Mouse (Mus musculus) frontal cortex, postnatal 25 days (tissue): ENCODE measurements around the gene Lce3a.
A peak's percentile ranks its signal among the peaks of the same experiment; 100 is the strongest.

Source experiments
- DNase-seq, 2 experiments: peaks; one replicate each; pipeline ENCODE4 v3.0.0; 2022; ENCODE audit warnings: low spot score in 2 of 2

The Lce3a gene

DNA sequence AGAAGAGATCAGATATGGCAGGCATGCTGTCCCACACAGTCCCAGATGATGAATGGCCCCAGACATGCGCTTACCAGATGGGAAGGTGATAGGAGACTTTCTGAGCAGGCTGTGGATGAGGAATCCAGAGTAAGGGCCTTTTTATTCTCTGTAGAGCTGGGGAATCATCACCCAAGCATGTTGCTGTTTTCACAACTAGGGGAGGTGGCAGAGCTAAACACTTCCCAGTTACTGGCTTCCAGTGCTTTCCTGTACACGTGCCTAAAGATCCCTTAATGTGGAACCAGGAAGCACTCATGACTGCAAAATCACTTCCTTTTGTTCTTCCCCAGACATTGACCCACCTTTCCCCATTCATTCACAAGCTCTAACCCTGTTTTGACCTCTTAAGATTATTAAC is at the start of gene Lce3a:
Gene Lce3a, minus strand, starts transcription at position 101 of the 400 bp plus-strand sequence.
- no peak for DNase-seq

DNA sequence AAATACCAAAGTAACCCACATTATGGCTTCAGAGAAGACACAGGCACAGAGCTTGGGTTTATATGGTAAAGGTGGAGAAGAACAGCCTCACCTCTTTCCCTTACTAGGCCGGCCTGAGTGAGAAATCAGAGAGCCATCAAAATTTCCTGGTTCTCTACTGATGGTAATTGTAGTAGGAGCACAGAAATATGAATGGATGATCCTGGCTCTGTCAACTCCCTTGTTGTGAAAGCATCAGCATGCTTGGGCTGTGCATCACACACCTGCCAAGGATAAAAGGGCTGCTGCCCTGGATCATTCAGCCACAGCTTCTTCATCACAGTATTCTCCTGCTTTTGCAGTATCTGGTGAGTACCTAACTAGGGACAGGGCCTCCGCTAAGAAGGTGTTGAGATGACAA is 40.7 kb upstream of the Lce3a start, which contains the start of gene Lce3e:
Gene Lce3e, plus strand, starts transcription at position 301 of the 400 bp plus-strand sequence.
- DNase-seq, result no peak

DNA sequence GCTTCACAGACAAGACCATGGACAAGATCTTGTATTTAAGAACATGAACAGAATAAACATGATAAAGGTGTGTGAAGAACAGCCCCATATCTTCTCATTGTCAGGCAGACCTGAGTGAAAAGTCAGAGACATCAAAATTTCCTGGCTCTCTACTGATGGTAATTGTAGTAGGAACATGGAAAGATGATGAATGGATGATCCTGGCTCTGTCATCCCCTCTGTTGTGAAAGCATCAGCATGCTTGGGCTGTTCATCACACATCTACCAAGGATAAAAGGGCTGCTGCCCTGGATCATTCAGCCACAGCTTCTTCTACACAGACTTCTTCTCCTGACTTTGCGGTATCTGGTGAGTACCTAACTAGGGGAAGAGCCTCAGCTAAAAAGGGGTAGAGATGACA is 31.1 kb upstream of the Lce3a start, which contains the start of gene Lce3d:
Gene Lce3d, plus strand, starts transcription at position 301 of the 400 bp plus-strand sequence.
- no peak for DNase-seq

GRCm38 (mm10) chr3:92944186-92944585 is 18.2 kb upstream of the Lce3a start, which contains the start of gene Lce3c:
Gene Lce3c, plus strand, starts transcription at chr3:92944486.
- DNase-seq, result no peak

DNA sequence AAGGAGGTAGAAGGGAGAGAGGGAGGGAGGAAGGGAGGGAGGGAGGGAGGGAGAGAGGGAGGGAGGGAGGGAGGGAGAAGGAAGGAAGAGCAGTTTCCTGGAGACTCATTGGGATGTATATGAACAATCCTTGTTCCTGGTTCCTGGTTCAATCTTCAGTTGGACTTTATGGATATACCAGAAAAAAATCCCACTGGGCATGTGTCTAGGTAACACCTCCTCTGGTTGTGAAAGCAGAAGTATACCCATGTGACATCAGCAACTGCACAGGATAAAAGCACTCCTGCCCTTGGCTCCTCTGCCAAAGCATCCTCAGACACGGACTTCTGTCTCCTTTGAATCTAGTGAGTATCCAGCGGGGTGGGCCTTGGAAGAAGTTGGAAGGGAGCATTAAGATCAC is 6.6 kb upstream of the Lce3a start, which contains the start of gene Lce3b:
Gene Lce3b, plus strand, starts transcription at position 301 of the 400 bp plus-strand sequence.
- no peak for DNase-seq

DNA sequence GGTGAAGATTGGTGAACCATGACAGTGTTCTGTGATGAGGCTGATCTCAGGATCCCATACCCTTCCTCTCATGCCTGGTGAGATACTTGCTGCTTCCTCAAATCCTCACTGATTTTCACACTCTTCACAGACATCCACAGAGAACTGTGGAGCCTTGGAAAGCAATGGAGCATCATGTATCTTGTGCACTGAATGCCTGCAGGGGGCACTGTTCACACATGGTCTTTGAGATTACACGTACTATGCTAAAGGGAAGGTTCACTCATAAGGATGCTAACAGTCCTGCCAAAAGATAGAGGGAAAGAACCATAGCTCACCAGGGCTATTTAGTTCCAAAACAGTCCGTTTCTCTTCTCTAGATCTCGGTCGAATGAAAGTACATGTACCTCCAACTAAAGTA is 5.7 kb downstream of the Lce3a start:
- peak in 1 of 2 experiments; percentile 7 for DNase-seq

DNA sequence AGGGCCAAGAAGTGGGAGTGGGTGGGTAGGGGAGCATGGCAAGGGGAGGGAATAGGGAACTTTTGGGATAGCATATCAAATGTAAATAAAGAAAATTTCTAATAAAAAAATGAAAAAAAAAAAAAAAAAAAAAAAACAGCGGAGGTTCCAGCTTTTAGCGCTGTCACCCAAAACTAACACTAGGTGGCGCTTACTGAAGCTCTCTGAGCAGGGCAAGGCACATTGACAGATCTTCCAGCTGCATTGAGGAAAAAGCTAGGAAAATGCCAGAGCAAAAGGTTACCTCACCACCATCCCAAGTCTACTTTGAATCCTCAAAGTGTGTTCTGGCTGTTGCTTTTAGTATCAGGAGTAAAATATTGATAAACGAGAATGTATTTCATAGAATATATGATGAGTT is 18.5 kb downstream of the Lce3a start:
- DNase-seq, result peak in 1 of 2 experiments; percentile 7

DNA sequence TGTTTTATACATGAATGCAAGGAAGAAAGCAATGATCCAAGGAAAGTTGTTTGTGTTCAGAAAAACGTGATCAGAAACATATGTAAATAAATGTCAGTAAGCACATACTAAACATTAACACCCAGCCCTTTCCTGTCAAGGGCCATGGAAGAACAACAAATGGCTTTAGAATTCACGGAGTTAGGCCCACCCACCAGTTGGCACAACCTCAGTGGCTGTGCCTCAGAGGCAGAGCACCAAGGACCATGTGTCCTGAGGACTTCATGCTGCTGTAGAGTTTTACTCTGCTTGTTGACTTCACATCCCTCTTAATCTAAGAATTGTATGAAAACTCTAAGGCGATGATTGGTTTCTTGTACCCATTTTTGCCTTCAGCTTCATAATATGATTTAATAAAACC is 20.8 kb downstream of the Lce3a start:
- DNase-seq, result no peak

- DNase-seq, result no peak
Observed at GRCm38 (mm10) chr3:92903640-92904039, 22.4 kb downstream of the Lce3a start.

DNA sequence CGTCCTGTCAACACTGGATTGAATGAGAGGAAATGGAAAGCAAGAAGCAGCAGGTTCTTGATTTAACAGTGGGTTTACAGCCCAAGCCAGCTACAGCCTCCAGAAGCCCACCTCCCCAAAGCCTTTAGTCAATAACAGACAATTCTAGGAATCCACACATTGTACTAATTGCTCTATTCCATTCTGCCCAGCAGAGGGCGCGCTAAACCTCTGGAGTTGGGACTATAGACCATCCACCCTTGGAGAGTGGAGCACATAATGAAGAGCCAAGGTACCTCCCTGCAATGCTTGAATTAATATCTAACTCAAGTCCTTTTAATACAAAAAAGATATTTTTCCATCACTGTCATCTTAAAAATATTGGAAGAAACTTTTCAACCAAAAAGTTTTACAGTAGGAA is 23.0 kb downstream of the Lce3a start:
- peak; percentile 10 to 19 for DNase-seq

DNA sequence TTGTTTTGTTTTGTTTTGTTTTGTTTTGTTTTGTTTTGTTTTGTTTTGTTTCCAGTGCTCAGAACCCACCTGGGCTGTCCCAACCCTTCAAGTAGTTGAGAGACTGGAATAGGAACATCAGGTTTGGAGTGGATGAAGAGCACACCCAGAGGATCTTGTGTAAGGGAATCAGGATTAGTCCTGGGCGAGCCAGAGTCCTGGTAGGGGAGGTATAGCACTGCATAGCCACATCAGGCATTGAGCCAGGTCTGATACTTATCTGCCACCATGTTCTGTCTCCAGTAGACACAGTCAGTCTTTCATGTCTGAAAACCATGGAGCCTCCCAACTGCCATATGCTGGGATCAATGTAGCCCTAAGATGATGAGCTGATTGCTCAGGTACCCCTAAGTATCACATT is 31.5 kb downstream of the Lce3a start:
- DNase-seq, result no peak

- no peak for DNase-seq
Observed at GRCm38 (mm10) chr3:92894063-92894462, 32.0 kb downstream of the Lce3a start.
